Mouse (Mus musculus) embryonic fibroblast, embryonic 13.5 days (primary cell): ENCODE results near the gene Ank.

Experiments
- CTCF ChIP-seq: IDR thresholded peaks from 2 replicates; pipeline ENCODE4 v1.5.1; 2011; ENCODE audit warnings: mild to moderate bottlenecking, control low read depth, low read length, moderate library complexity, borderline replicate concordance; ENCODE audit not compliant: insufficient read depth
- POLR2A ChIP-seq: IDR thresholded peaks from 2 replicates; pipeline ENCODE4 v1.6.1; 2011; ENCODE audit warnings: low read depth, mild to moderate bottlenecking, control low read depth, low read length, moderate library complexity

DNA sequence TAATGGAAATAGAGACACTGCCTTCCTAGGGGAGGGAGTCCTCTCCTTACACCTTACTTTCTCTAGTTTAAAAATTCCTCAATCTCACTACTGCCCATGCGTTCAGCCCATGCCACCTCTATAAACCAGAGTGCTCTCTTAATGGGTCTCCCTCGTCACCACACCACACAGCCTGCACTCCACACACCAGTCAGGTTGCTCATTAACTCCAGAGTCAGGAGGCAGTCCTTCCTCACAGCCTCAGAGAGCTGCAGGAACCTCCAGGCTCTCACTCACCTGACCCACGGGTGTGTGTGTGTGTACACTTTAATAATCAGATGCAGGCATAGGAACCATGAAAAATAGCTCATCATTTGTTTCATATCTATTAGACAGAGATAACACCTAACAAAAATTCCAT is 153.2 kb downstream of the Ank start:
- no peak for TF ChIP-seq CTCF
- no peak for TF ChIP-seq POLR2A
